Mouse (Mus musculus) cerebellum, adult 9-10 months (tissue): ENCODE measurements around the gene Thpo.

ENCODE experiments used
- DNase-seq: peaks from one replicate; pipeline ENCODE4 v3.0.0; 2022

The Thpo gene

GRCm38 (mm10) chr16:20702522-20702893 is 31.8 kb downstream of the Thpo start:
- DNase-seq = peak; percentile 79

- DNase-seq = peak; percentile 38
Observed at GRCm38 (mm10) chr16:20701729-20702521, 32.4 kb downstream of the Thpo start.

- DNase-seq = no peak
Observed at GRCm38 (mm10) chr16:20701316-20701715, 33.0 kb downstream of the Thpo start.

- peak; percentile 75 for DNase-seq
Observed at GRCm38 (mm10) chr16:20700036-20700435, 34.3 kb downstream of the Thpo start.

- peak; percentile 32 for DNase-seq
Observed at GRCm38 (mm10) chr16:20699266-20699665, 35.0 kb downstream of the Thpo start.

GRCm38 (mm10) chr16:20695622-20696323 is 38.5 kb downstream of the Thpo start:
- peak; percentile 91 for DNase-seq

- peak; percentile 79 for DNase-seq
Observed at GRCm38 (mm10) chr16:20694781-20695180, 39.5 kb downstream of the Thpo start.

GRCm38 (mm10) chr16:20693111-20693701 is 41.1 kb downstream of the Thpo start, which contains the start of gene Fam131a:
Gene Fam131a (plus strand): TSS chr16:20693241.
- DNase-seq = peak; percentile 95

GRCm38 (mm10) chr16:20692241-20692965 is 41.9 kb downstream of the Thpo start:
- DNase-seq = peak; percentile 64

- no peak for DNase-seq
Observed at GRCm38 (mm10) chr16:20691617-20692016, 42.7 kb downstream of the Thpo start.

- no peak for DNase-seq
Observed at GRCm38 (mm10) chr16:20690774-20691173, 43.5 kb downstream of the Thpo start.

- peak; percentile 77 for DNase-seq
Observed at GRCm38 (mm10) chr16:20677974-20678675, 56.2 kb downstream of the Thpo start.

GRCm38 (mm10) chr16:20677380-20677779 is 56.9 kb downstream of the Thpo start:
- no peak for DNase-seq

- DNase-seq = no peak
Observed at GRCm38 (mm10) chr16:20676702-20677101, 57.6 kb downstream of the Thpo start.

- DNase-seq = no peak
Observed at GRCm38 (mm10) chr16:20675213-20675612, 59.1 kb downstream of the Thpo start.
